Comparison of ENCODE assay signal across 31 mouse cellular contexts in the genomic region with DNA sequence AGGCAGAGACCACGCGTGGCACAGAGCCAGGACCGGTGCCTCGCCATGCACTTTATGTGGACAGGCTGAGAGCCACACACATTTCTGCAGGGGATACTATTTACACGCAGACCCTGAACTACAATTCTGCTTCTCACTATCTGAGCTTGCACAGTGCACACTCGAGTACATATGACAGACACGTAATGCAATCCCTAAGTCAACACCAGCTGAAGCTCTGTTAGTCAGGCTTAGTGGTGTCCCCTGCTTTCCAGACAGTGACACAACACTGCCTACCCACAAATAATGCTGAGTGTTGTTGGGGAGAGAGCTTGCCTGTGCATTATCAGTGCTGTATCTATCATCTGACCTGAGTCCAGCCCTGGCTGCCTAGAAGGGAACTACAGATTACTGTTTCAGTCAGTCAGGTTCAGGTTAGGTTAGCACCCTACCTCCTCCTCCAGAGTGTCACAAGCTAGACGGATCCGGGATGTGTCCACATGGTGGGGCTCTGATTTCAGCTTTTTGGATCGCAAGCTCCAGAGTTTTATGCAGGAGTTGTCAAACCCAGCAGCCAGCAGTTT. TPM values are rescaled to one million over a fixed set of nuclear protein-coding genes. Genes with fewer than 3 reads are reported as not detected.
A peak's percentile ranks its signal among the peaks of the same experiment; 100 is the strongest.
DNase-seq lines count a peak whose midpoint lies in the region; ATAC-seq and TF ChIP-seq lines count a peak whose summit lies in the region.
"Had no signal": no experiment of that assay in that cellular context is flagged by ENCODE, and none has a peak within 500 bp of the region (broad histone marks: within the 10 kb centered on the region; RNA-seq: fewer than 3 reads in every experiment).

No protein-coding gene starts in this region.

- H3K4me2 ChIP-seq in heart, embryonic 12.5 days = no peak overlapping the region
- H3K4me2 ChIP-seq in heart, embryonic 11.5 days = no peak overlapping the region
- H3K4me2 ChIP-seq in limb, embryonic 13.5 days (replicated peaks) = no peak overlapping the region
- no peak overlapping the region for H3K4me2 ChIP-seq in liver, postnatal 0 days (ENCODE audit: low read depth, low read length)
- H3K4me2 ChIP-seq: embryonic facial prominence, embryonic 15.5 days; forebrain, embryonic 13.5 days; hindbrain, embryonic 15.5 days; limb, embryonic 15.5 days; lung, embryonic 15.5 days; midbrain, embryonic 12.5 days; neural tube, embryonic 12.5 days had no signal

- H3K4me3 ChIP-seq in heart, embryonic 12.5 days = no peak overlapping the region
- H3K4me3 ChIP-seq in heart, embryonic 11.5 days (ENCODE audit: low read depth, low read length) = no peak overlapping the region
- no peak overlapping the region for H3K4me3 ChIP-seq in limb, embryonic 13.5 days
- H3K4me3 ChIP-seq in limb, embryonic 10.5 days = no peak overlapping the region
- H3K4me3 ChIP-seq in embryonic fibroblast, embryonic 13.5 days (ENCODE audit: insufficient read depth, low read length) = no peak overlapping the region
- no peak overlapping the region for H3K4me3 ChIP-seq in liver, postnatal 0 days (ENCODE audit: low read depth, low read length)
- H3K4me3 ChIP-seq: embryonic facial prominence, embryonic 10.5 days; embryonic facial prominence, embryonic 15.5 days; forebrain, embryonic 13.5 days; heart, embryonic 10.5 days; hindbrain, embryonic 10.5 days; hindbrain, embryonic 15.5 days; limb, embryonic 15.5 days; lung, embryonic 15.5 days; midbrain, embryonic 12.5 days; myocyte; neural tube, embryonic 12.5 days had no signal

- 0 out of 2 replicates have a peak, but pooled peaks have one; percentile 53 for ATAC-seq in heart, embryonic 12.5 days (ENCODE audit: insufficient number of reproducible peaks, low FRiP score)
- no peak for ATAC-seq in heart, embryonic 11.5 days (replicated peaks; ENCODE audit: insufficient number of reproducible peaks, low FRiP score, low TSS enrichment)
- no peak for ATAC-seq in limb, embryonic 13.5 days (ENCODE audit: low FRiP score, low read depth)
- peak; percentile 79 for ATAC-seq in liver, postnatal 0 days
- ATAC-seq: activated CD4-positive, CD25-positive, alpha-beta regulatory T cell, adult 4 months; forebrain, embryonic 13.5 days; inflammation-experienced regulatory T-cells, adult 6 months had no signal

- no peak overlapping the region for H3K9ac ChIP-seq in heart, embryonic 12.5 days
- no peak overlapping the region for H3K9ac ChIP-seq in heart, embryonic 11.5 days (ENCODE audit: low read depth, low read length)
- H3K9ac ChIP-seq in limb, embryonic 13.5 days = 0 out of 2 replicates have a peak overlapping the region, but pooled peaks have one; percentile 8
- H3K9ac ChIP-seq in liver, postnatal 0 days (replicated peaks) = no peak overlapping the region
- H3K9ac ChIP-seq: embryonic facial prominence, embryonic 15.5 days; forebrain, embryonic 13.5 days; hindbrain, embryonic 15.5 days; limb, embryonic 15.5 days; lung, embryonic 15.5 days; midbrain, embryonic 12.5 days; neural tube, embryonic 12.5 days had no signal

- TF ChIP-seq EP300 in liver, postnatal 0 days (IDR thresholded peaks at IDR 0.05; ENCODE audit: low read depth) = no peak

- 92% methylated on average over 10 of the region's 10 CpGs for WGBS in heart, embryonic 12.5 days
- WGBS in heart, embryonic 11.5 days (ENCODE audit: insufficient replicate concordance) = 85% methylated on average over 10 of the region's 10 CpGs
- 93% methylated on average over 10 of the region's 10 CpGs for WGBS in limb, embryonic 13.5 days
- WGBS in limb, embryonic 10.5 days = 91% methylated on average over 10 of the region's 10 CpGs
- 84% methylated on average over 10 of the region's 10 CpGs for WGBS in liver, postnatal 0 days (ENCODE audit: insufficient replicate concordance)

- no peaks in the 10 kb centered on the region for H3K9me3 ChIP-seq in heart, embryonic 12.5 days (replicated peaks)
- no peaks in the 10 kb centered on the region for H3K9me3 ChIP-seq in heart, embryonic 11.5 days (replicated peaks; ENCODE audit: control insufficient read depth, low read length)
- no peaks in the 10 kb centered on the region for H3K9me3 ChIP-seq in limb, embryonic 13.5 days
- no peaks in the 10 kb centered on the region for H3K9me3 ChIP-seq in limb, embryonic 10.5 days (replicated peaks)
- no peaks in the 10 kb centered on the region for H3K9me3 ChIP-seq in liver, postnatal 0 days (ENCODE audit: low read length)
- H3K9me3 ChIP-seq: embryonic facial prominence, embryonic 10.5 days; embryonic facial prominence, embryonic 15.5 days; forebrain, embryonic 13.5 days; heart, embryonic 10.5 days; hindbrain, embryonic 10.5 days; hindbrain, embryonic 15.5 days; limb, embryonic 15.5 days; lung, embryonic 15.5 days; midbrain, embryonic 12.5 days; neural tube, embryonic 12.5 days had no signal

- no peak for DNase-seq in limb, embryonic 10.5 days (ENCODE audit: low spot score)
- DNase-seq in liver, postnatal 0 days = no peak
- DNase-seq in cerebellum, adult 8-10 months = no peak
- DNase-seq in spleen, adult 12 weeks (ENCODE audit: low spot score) = no peak
- DNase-seq: adrenal gland, adult 8-10 months; B cell, adult 2 months; cerebellum, adult 2 months; cerebellum, postnatal 25 days; kidney, adult 2 months; kidney, postnatal 10 days; layer of hippocampus, adult 9-11 months; lung, postnatal 36 days; right cerebral cortex, adult 18-20 months; right cerebral cortex, postnatal 4 days had no signal

- H3K36me3 ChIP-seq in heart, embryonic 12.5 days = peaks cover 87% of the 10 kb centered on the region
- peaks cover 14% of the 10 kb centered on the region for H3K36me3 ChIP-seq in heart, embryonic 11.5 days (ENCODE audit: control insufficient read depth, insufficient read depth, low read length)
- peaks cover 95% of the 10 kb centered on the region for H3K36me3 ChIP-seq in limb, embryonic 13.5 days
- H3K36me3 ChIP-seq in limb, embryonic 10.5 days = peaks cover 99% of the 10 kb centered on the region
- peaks cover 66% of the 10 kb centered on the region for H3K36me3 ChIP-seq in liver, postnatal 0 days (replicated peaks; ENCODE audit: insufficient read depth, low read length)

- H3K4me1 ChIP-seq in heart, embryonic 12.5 days (replicated peaks) = 0 out of 2 replicates have a peak, but pooled peaks cover 3% of the 10 kb centered on the region
- no peaks in the 10 kb centered on the region for H3K4me1 ChIP-seq in heart, embryonic 11.5 days (ENCODE audit: control insufficient read depth, insufficient read depth, low read length)
- no peaks in the 10 kb centered on the region for H3K4me1 ChIP-seq in limb, embryonic 13.5 days
- H3K4me1 ChIP-seq in limb, embryonic 10.5 days = no peaks in the 10 kb centered on the region
- peaks cover 6% of the 10 kb centered on the region for H3K4me1 ChIP-seq in embryonic fibroblast, embryonic 13.5 days (ENCODE audit: control insufficient read depth, insufficient read depth, low read length)
- H3K4me1 ChIP-seq in liver, postnatal 0 days (ENCODE audit: insufficient read depth) = no peaks in the 10 kb centered on the region
- H3K4me1 ChIP-seq: embryonic facial prominence, embryonic 10.5 days; forebrain, embryonic 13.5 days; heart, embryonic 10.5 days; hindbrain, embryonic 10.5 days; hindbrain, embryonic 15.5 days; limb, embryonic 15.5 days; lung, embryonic 15.5 days; midbrain, embryonic 12.5 days; neural tube, embryonic 12.5 days had no signal

- no peak for TF ChIP-seq CTCF in embryonic fibroblast, embryonic 13.5 days (IDR thresholded peaks at IDR 0.05; ENCODE audit: borderline replicate concordance, insufficient read depth, low read length)
- TF ChIP-seq CTCF in liver, postnatal 0 days (IDR thresholded peaks at IDR 0.05; ENCODE audit: low read depth) = peak; percentile 11; the same call in 1 of the 2 replicates

- TF ChIP-seq POLR2A in embryonic fibroblast, embryonic 13.5 days (IDR thresholded peaks at IDR 0.05; ENCODE audit: low read depth, low read length) = no peak

- H3K27ac ChIP-seq in heart, embryonic 12.5 days (ENCODE audit: poor library complexity, severe bottlenecking) = no peak overlapping the region
- H3K27ac ChIP-seq in heart, embryonic 11.5 days (ENCODE audit: low read depth, low read length) = no peak overlapping the region
- H3K27ac ChIP-seq in limb, embryonic 13.5 days = no peak overlapping the region
- no peak overlapping the region for H3K27ac ChIP-seq in limb, embryonic 10.5 days
- peak overlapping the region; percentile 8; the same call in 1 of the 2 replicates for H3K27ac ChIP-seq in embryonic fibroblast, embryonic 13.5 days (ENCODE audit: insufficient read depth, low read length)
- H3K27ac ChIP-seq in liver, postnatal 0 days (ENCODE audit: low read depth) = no peak overlapping the region
- H3K27ac ChIP-seq: embryonic facial prominence, embryonic 10.5 days; forebrain, embryonic 13.5 days; heart, embryonic 10.5 days; hindbrain, embryonic 10.5 days; hindbrain, embryonic 15.5 days; limb, embryonic 15.5 days; lung, embryonic 15.5 days; midbrain, embryonic 12.5 days; neural tube, embryonic 12.5 days had no signal

- H3K27me3 ChIP-seq in heart, embryonic 12.5 days (replicated peaks) = no peaks in the 10 kb centered on the region
- no peaks in the 10 kb centered on the region for H3K27me3 ChIP-seq in heart, embryonic 11.5 days (ENCODE audit: control insufficient read depth, insufficient read depth, low read length)
- H3K27me3 ChIP-seq in limb, embryonic 13.5 days = no peaks in the 10 kb centered on the region
- no peaks in the 10 kb centered on the region for H3K27me3 ChIP-seq in limb, embryonic 10.5 days (ENCODE audit: low read depth, poor library complexity, severe bottlenecking)
- no peaks in the 10 kb centered on the region for H3K27me3 ChIP-seq in liver, postnatal 0 days (ENCODE audit: insufficient read depth, low read length)
- H3K27me3 ChIP-seq: embryonic facial prominence, embryonic 15.5 days; forebrain, embryonic 13.5 days; hindbrain, embryonic 15.5 days; limb, embryonic 15.5 days; lung, embryonic 15.5 days; midbrain, embryonic 12.5 days; neural tube, embryonic 12.5 days had no signal

RNA-seq across cellular contexts. Expression of a gene that starts 18.6 kb away (rescaled TPM):
- 31.2 and 32.2 TPM in 2 replicates for polyA plus RNA-seq in heart, embryonic 12.5 days (2016; fragmentation: Nextera tagmentation; extraction: Ambion mirVana)
- polyA plus RNA-seq in heart, embryonic 11.5 days (2014; fragmentation: Nextera tagmentation; extraction: Ambion mirVana) = 31.2 and 32.0 TPM in 2 replicates
- polyA plus RNA-seq in limb, embryonic 13.5 days (2015; fragmentation: Nextera tagmentation; extraction: Ambion mirVana) = 36.4 and 38.7 TPM in 2 replicates
- polyA plus RNA-seq in limb, embryonic 10.5 days (2016; fragmentation: Nextera tagmentation; extraction: Ambion mirVana) = 49.7 and 52.8 TPM in 2 replicates
- polyA plus RNA-seq in embryonic fibroblast, embryonic 13.5 days (2011; ENCODE audit: insufficient read length, low read depth, missing spikeins) = 30.6 and 36.3 TPM in 2 replicates
- polyA plus RNA-seq in liver, postnatal 0 days (2015; fragmentation: Nextera tagmentation; extraction: Ambion mirVana) = 15.0 and 15.1 TPM in 2 replicates

RNA-seq across cellular contexts. Expression of a gene that starts 18.7 kb away (rescaled TPM):
- polyA plus RNA-seq in heart, embryonic 12.5 days (2016; fragmentation: Nextera tagmentation; extraction: Ambion mirVana) = 5.6 TPM in 2 replicates
- polyA plus RNA-seq in heart, embryonic 11.5 days (2014; fragmentation: Nextera tagmentation; extraction: Ambion mirVana) = 6.0 and 6.5 TPM in 2 replicates
- 4.5 and 5.5 TPM in 2 replicates for polyA plus RNA-seq in limb, embryonic 13.5 days (2015; fragmentation: Nextera tagmentation; extraction: Ambion mirVana)
- 8.4 and 8.9 TPM in 2 replicates for polyA plus RNA-seq in limb, embryonic 10.5 days (2016; fragmentation: Nextera tagmentation; extraction: Ambion mirVana)
- 14.6 and 15.9 TPM in 2 replicates for polyA plus RNA-seq in embryonic fibroblast, embryonic 13.5 days (2011; ENCODE audit: insufficient read length, low read depth, missing spikeins)
- 1.2 TPM in 2 replicates for polyA plus RNA-seq in liver, postnatal 0 days (2015; fragmentation: Nextera tagmentation; extraction: Ambion mirVana)

RNA-seq across cellular contexts. Expression of a gene that starts 19.7 kb away (rescaled TPM):
- polyA plus RNA-seq in heart, embryonic 12.5 days (2016; fragmentation: Nextera tagmentation; extraction: Ambion mirVana) = 36.1 and 37.3 TPM in 2 replicates
- polyA plus RNA-seq in heart, embryonic 11.5 days (2014; fragmentation: Nextera tagmentation; extraction: Ambion mirVana) = 36.2 and 38.4 TPM in 2 replicates
- 17.0 TPM in 2 replicates for polyA plus RNA-seq in limb, embryonic 13.5 days (2015; fragmentation: Nextera tagmentation; extraction: Ambion mirVana)
- 19.3 and 20.3 TPM in 2 replicates for polyA plus RNA-seq in limb, embryonic 10.5 days (2016; fragmentation: Nextera tagmentation; extraction: Ambion mirVana)
- 16.2 and 21.4 TPM in 2 replicates for polyA plus RNA-seq in embryonic fibroblast, embryonic 13.5 days (2011; ENCODE audit: insufficient read length, low read depth, missing spikeins)
- polyA plus RNA-seq in liver, postnatal 0 days (2015; fragmentation: Nextera tagmentation; extraction: Ambion mirVana) = 46.2 and 53.3 TPM in 2 replicates

RNA-seq across cellular contexts. Expression of a gene that starts 53.6 kb away (rescaled TPM):
- 32.1 and 32.5 TPM in 2 replicates for polyA plus RNA-seq in heart, embryonic 12.5 days (2016; fragmentation: Nextera tagmentation; extraction: Ambion mirVana)
- polyA plus RNA-seq in heart, embryonic 11.5 days (2014; fragmentation: Nextera tagmentation; extraction: Ambion mirVana) = 31.5 and 32.5 TPM in 2 replicates
- polyA plus RNA-seq in limb, embryonic 13.5 days (2015; fragmentation: Nextera tagmentation; extraction: Ambion mirVana) = 36.3 and 36.5 TPM in 2 replicates
- polyA plus RNA-seq in limb, embryonic 10.5 days (2016; fragmentation: Nextera tagmentation; extraction: Ambion mirVana) = 60.4 and 61.9 TPM in 2 replicates
- 19.5 and 22.4 TPM in 2 replicates for polyA plus RNA-seq in embryonic fibroblast, embryonic 13.5 days (2011; ENCODE audit: insufficient read length, low read depth, missing spikeins)
- polyA plus RNA-seq in liver, postnatal 0 days (2015; fragmentation: Nextera tagmentation; extraction: Ambion mirVana) = 7.2 and 9.1 TPM in 2 replicates

Comparison
In these comparisons a context has a peak if more than half of its experiments do, and no peak if none do; other contexts are left out.
1. ATAC-seq: peak in heart, embryonic 12.5 days (single experiment) and liver, postnatal 0 days (single experiment); none in heart, embryonic 11.5 days (single experiment) and limb, embryonic 13.5 days (single experiment).